Mouse (Mus musculus) urinary bladder, postnatal 25 days (tissue): ENCODE data around the gene Rad23a.

Experiments
- DNase-seq: peaks from one replicate; pipeline ENCODE4 v3.0.0; 2022; ENCODE audit warnings: low spot score

The Rad23a gene

DNA sequence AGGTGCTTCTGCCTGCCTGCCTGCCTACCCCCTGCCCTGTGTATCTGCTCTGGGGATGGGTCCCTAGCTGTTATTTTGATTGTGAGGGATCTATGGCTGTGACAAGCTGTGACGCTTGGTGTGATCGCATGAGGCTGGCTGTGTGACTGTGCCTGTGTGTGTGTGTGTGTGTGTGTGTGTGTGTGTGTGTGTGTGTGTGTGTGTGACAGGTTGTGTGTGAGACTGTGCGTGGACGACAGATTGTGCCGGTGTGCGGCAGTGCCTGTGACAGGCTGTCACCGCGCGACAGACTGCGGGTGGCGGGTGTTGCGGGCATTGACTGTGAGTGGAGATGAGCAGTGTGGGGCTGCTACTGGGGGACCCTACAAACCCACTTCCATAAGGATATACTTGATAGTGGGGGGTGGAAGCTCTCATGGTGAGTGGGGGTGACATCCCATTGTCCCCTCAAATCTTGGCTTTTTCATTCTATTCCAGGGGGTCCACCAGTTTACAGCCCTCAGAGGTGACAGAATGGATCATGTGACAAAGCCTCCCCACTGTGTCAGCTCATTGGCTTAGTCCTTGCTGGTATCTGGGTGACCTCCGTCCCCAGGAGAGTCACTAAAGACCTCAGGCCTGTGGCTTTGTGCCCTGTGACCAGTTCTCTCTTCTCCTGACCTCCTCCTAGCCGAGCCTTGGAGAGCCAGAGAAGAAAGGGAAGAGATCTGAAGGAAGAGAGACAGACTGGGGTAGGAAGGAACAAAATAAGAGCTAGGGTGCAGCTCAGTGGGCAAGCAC is 52.8 kb downstream of the Rad23a start:
- DNase-seq, result no peak

DNA sequence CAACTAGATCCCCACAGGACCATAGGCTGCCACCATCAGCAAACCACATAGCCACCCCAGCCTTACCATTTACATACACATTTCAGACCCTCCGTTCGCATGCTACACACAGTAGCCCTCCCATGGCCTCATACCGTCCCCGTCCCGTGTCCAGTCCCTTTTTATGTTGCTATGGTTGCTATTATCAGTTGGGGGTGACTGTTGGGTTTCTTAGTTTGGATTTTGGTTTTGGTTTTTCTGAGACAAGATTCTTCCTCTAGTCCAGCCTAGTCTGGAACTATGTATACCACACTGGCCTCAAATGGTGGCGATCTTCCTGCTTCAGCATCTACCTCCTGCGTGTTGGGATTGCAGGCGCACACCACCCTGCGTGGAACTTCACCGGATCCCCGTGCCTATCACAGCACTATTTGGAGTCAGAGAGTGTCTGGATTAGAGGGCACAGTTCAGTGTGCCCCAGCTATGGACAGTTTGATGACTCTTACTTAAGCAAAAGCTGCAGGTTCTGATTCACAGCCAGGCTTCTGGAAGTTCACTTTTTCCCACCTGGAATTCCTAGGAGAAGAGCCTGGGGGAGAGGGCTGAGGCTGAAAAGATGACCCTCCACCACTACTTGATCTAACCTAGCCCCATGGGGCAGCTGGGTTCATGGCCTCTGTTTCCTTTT is 53.5 kb downstream of the Rad23a start:
- no peak for DNase-seq

DNA sequence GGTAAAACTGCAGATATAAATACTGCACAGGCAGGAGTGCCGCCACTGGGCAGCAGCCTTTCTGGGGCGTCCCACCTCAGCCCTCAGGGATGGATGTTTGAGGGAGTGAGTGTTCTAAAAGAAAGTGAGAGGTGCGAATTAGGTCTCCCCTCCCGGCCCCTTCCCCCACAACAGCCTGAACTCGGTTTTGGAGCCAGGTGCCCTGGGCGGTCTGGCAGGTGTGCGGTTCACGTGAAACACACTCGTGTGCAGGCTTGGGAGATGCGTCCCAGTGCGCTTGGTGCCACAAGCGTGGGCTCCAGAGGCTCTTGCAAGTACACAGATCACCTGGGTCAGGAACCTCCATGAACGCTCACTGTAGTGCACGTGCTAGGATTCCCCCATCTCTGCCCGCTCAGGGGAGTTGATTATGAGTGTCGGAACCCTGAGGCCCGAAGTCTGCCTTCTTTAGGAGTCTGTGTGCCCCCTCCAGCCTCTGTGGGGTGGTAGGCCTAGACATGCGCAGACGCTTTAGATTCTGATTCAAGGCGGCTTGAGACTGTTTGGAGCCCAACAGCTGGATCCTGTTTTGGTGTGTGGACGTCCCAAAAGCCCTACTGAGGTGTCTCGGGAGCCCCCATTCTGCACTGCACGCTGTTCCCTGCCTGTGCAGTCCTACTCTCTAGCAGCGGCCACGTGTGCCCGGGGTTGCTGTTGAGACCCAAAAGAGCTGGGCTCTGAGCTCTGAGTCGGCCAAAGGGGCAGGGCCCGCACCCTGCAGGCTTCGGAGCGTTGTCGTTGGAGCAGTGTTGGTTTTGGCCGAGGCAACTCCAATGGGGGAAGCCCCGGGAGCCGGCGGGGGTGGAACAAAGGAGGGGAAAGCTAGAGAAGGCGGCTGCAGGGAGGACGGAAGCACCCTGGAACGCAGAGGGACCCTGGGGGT is 54.4 kb downstream of the Rad23a start:
- DNase-seq, result no peak

DNA sequence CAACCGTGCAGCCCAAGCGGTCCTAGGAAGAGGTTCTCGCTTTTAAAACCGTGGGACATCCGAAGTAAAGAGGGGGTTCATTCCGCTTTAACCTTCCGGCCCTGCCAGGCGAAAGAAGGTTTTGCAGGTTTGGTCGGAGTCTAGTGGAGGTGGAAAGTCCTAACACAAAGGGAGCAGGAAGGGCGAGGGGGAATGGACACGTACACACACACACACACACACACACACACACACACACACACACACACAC is 55.0 kb downstream of the Rad23a start:
- DNase-seq, result no peak

DNA sequence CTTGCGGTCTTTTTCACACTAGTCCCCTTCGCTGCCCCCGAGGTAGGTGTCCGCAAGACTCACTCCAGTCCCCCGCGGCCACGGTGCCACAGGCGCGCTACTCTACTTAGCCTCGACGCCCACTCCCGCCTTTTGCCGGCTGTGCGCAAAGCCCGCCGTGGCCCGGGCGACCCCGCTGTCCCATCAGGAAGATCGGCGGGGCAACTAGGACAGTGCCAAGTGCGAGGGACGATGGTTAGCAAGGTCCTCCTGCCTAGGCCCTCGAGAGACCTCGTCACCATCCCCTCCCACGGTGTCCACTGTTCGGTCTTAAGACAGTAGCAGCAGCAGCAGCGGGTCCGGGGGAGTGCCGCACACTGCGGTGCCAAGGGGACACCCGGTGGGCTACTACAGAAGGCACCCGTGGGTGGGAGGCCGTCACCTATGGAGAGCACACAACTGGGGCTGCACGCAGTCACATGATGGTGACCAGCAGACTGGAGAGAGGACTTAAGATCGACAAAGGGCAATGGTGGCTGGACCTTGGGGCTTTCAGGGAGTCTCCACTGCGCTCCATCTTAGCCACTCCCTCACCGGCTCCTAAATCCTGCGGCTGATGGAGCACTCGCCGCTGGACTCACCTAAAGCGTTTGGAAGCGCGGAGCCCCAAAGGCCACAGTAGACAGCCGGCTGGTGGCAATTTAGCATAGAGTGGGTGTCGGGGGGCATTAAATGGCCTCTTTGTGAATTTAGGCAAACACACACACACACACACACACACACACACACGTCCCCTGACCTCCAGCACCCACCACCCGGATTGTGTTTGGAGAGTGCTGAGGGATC is 55.6 kb downstream of the Rad23a start:
- no peak for DNase-seq
